Mouse (Mus musculus) E14TG2a.4 (cell line): ENCODE results near the gene Casp8ap2.

ENCODE experiments used
- CTCF ChIP-seq: conservative IDR thresholded peaks from 2 replicates; pipeline ENCODE4 v1.5.1; 2014; ENCODE audit warnings: low read length
- NANOG ChIP-seq: IDR thresholded peaks from 2 replicates; pipeline ENCODE4 v1.6.1; 2014; ENCODE audit warnings: borderline replicate concordance, low read length, mixed read lengths

- TF ChIP-seq CTCF (no peak), NANOG (no peak)
Observed at GRCm38 (mm10) chr4:32575165-32575564, 40.1 kb upstream of the Casp8ap2 start.
